In the genomic region with DNA sequence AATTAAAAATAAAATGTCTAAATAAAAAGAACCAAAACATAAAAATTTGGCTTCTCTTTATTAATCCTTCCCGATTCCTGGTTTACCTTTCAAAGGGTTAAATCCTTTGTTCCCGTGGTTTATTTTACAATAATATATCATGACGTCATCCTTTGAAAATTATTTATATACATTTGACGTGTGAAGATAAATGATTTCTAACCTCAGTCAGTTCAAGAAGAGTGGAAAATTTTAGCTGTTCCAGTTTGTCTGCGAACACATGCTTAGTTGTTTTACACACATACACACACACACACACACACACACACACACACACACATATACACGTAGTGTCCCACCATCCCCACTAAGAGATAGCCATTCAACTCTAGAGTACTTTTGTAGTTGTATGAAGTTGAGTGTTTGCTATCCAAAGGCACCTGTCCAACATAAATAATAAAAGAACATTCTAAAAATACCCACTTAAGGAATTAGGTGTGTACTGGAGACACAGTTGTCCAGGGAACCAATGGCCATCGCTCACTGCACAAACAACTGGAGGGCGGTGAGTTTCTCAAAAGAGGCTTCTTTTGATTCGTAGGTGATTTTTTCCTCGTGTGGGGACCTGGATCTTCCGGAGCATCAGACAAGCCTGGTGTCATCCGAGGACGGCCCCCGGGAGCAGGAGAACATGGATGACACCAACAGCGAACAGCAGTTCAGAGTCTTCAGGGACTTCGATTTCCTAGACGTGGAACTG, we compare ENCODE assay signal across 8 mouse cellular contexts.
A peak's percentile ranks its signal among the peaks of the same experiment; 100 is the strongest.
DNase-seq lines count a peak whose midpoint lies in the region; ATAC-seq lines count a peak whose summit lies in the region.

No protein-coding gene starts in this region.

- no peak overlapping the region for H3K9ac ChIP-seq in embryonic facial prominence, embryonic 15.5 days
- H3K9ac ChIP-seq in kidney, embryonic 15.5 days: no peak overlapping the region

- no peak overlapping the region for H3K4me3 ChIP-seq in heart, embryonic 10.5 days
- peak overlapping the region; percentile 18 for H3K4me3 ChIP-seq in embryonic facial prominence, embryonic 15.5 days (replicated peaks)
- no peak overlapping the region for H3K4me3 ChIP-seq in kidney, embryonic 15.5 days (replicated peaks)

- peak; percentile 98 for DNase-seq in heart, adult 11 months
- no peak for DNase-seq in heart, embryonic 10.5 days (ENCODE audit: low spot score)
- peak; percentile 65 for DNase-seq in lung, postnatal 10 days
- no peak for DNase-seq in right cerebral cortex, postnatal 14 days
- DNase-seq in liver: no peak

- 91% methylated on average over 17 of the region's 17 CpGs for WGBS in heart, embryonic 10.5 days
- WGBS in embryonic facial prominence, embryonic 15.5 days: 59% methylated on average over 17 of the region's 17 CpGs
- 71% methylated on average over 17 of the region's 17 CpGs for WGBS in kidney, embryonic 15.5 days

- H3K4me1 ChIP-seq in heart, embryonic 10.5 days: no peaks in the 10 kb centered on the region
- H3K4me1 ChIP-seq in embryonic facial prominence, embryonic 15.5 days: peaks cover 13% of the 10 kb centered on the region
- peaks cover 12% of the 10 kb centered on the region; the same call in 1 of the 2 replicates for H3K4me1 ChIP-seq in kidney, embryonic 15.5 days

- H3K4me2 ChIP-seq in embryonic facial prominence, embryonic 15.5 days (replicated peaks): peak overlapping the region; percentile 34
- H3K4me2 ChIP-seq in kidney, embryonic 15.5 days: peak overlapping the region; percentile 27

- ATAC-seq in embryonic facial prominence, embryonic 15.5 days (ENCODE audit: insufficient number of reproducible peaks, low FRiP score, low TSS enrichment, low read depth): no peak
- ATAC-seq in kidney, embryonic 15.5 days (replicated peaks; ENCODE audit: low FRiP score): no peak
- no peak for ATAC-seq in granulocyte monocyte progenitor cell, adult 5-6 weeks (replicated peaks; ENCODE audit: poor library complexity, severe bottlenecking)

- no peak overlapping the region for H3K27ac ChIP-seq in heart, embryonic 10.5 days
- peak overlapping the region; percentile 73 for H3K27ac ChIP-seq in embryonic facial prominence, embryonic 15.5 days (replicated peaks)
- H3K27ac ChIP-seq in kidney, embryonic 15.5 days: peak overlapping the region; percentile 64

- peaks cover 76% of the 10 kb centered on the region for H3K36me3 ChIP-seq in heart, embryonic 10.5 days
- peaks cover 20% of the 10 kb centered on the region for H3K36me3 ChIP-seq in embryonic facial prominence, embryonic 15.5 days
- peaks cover 36% of the 10 kb centered on the region for H3K36me3 ChIP-seq in kidney, embryonic 15.5 days

- no peaks in the 10 kb centered on the region for H3K27me3 ChIP-seq in heart, embryonic 10.5 days (ENCODE audit: insufficient read depth, poor library complexity, severe bottlenecking)
- H3K27me3 ChIP-seq in embryonic facial prominence, embryonic 15.5 days: no peaks in the 10 kb centered on the region
- H3K27me3 ChIP-seq in kidney, embryonic 15.5 days: no peaks in the 10 kb centered on the region

- H3K9me3 ChIP-seq in heart, embryonic 10.5 days: peaks cover 1% of the 10 kb centered on the region
- H3K9me3 ChIP-seq in embryonic facial prominence, embryonic 15.5 days (replicated peaks): no peaks in the 10 kb centered on the region; the same call in 1 of the 2 replicates
- H3K9me3 ChIP-seq in kidney, embryonic 15.5 days (replicated peaks): 0 out of 2 replicates have a peak, but pooled peaks cover 8% of the 10 kb centered on the region

Comparison
In these comparisons a context has a peak if more than half of its experiments do, and no peak if none do; other contexts are left out.
1. DNase-seq: peak in heart, adult 11 months (single experiment) and lung, postnatal 10 days (single experiment); none in heart, embryonic 10.5 days (single experiment), right cerebral cortex, postnatal 14 days (single experiment) and liver (single experiment).